Mouse (Mus musculus): Measurements from ENCODE around the gene Vmn1r235.
"Not testable (repeated sequence)": the region's sequence is repeated elsewhere in the genome, so short reads cannot be mapped to it uniquely, and the experiment has no call there.

Vmn1r235 gene

DNA sequence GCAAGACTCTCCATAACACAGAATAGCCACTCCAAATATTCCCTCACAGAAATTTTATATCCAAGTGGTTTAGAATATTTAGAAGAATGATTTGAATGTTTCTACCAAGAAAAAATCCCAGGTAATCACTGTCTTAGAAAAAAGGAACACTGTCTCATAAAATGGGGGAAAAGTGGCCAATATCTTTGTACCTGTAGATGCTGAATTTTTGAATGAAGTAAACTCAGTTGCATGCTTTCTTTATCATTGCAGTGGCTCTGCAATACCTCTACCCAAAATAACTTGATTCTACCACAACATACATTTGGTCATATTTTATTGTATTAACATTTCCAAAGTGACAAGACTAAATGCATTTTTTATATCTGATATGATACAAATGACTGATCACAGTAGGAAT is at the start of gene Vmn1r235:
TSS of gene Vmn1r235 (plus strand) at position 301 of the 400 bp plus-strand sequence.
- no peak for DNase-seq (ENCODE audit: low spot score in 2 of 2)

DNA sequence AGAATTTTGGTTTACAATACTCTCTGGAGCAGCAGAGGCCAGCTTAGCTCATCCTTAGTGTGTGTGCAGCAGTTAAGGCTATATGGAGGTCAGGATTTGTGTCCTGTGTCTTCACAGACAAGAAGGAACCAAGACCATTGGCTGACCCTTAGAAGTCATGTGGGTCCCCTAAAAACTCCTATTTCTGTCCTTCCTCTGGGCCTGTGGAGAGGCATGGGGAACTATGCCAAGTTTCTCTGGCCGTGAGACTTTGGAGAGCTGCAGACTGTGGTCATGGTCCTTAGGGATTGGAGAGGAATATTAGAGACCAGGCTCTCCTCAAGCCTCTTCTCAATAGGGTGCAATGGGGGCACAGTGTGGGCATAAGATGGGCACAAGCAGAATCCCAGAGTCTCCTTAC is 45.1 kb upstream of the Vmn1r235 start:
- not testable (repeated sequence) for DNase-seq (ENCODE audit: low spot score in 2 of 2)

DNA sequence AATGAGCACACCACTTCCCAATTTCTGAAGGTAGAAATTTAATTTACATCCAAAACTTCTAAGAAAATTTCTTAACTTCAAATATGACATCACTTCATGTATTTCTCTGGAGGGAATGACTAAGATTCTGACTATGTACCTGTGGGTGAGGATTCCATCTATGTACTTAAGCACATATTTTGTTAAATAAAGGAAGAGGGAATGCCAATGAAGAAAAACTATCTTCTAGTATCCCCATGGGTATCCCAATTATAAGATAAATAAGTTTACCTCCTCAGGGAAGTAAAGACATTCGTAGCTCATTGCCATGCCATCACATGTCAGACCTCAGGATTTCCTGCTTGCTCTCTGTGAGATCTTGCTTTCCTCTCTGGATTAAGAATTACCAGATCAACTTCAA is 30.4 kb upstream of the Vmn1r235 start, which contains the start of gene Vmn1r234:
TSS of gene Vmn1r234 (plus strand) at position 301 of the 400 bp plus-strand sequence.
- DNase-seq (ENCODE audit: low spot score in 2 of 2) = no peak

DNA sequence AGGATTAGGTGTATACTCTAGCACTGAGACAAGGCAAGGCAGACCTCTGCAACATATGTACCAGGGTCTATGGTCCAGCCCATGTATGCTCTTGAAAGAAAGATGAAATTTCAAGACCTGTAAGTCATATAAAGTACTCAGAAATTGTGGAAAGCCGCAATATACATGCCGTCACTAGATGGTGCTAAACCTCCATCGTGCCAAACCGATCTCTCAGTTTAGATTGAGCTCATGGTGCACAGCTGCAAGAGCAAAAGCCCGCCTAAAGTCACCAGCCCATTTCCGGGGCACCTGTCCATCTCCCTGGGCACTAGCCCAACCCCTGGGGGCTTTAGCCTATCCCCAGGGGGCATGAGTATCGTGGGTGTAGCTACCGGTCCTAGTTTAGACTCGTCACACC is 24.6 kb upstream of the Vmn1r235 start:
- DNase-seq (ENCODE audit: low spot score in 2 of 2) = peak; percentile 38 to 64

DNA sequence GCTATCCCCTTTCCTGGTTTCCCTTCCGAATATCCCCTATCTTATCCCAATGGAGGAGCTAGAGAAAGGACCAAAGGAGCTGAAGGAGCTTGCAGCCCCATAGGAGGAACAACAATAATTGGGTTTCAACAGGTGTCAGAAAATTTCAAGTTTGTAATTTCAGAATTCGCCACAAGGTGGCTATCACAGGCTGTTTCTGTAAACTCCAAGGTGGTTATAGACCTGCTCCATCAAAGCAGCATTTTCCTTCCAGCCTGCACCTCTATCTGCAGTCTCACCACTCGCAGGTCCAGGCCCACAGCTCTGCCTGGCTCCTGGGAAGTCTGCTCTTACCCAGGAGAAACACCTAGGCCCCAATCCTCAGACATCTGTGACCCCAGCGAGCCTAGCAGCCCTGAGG is 15.9 kb downstream of the Vmn1r235 start:
- DNase-seq (ENCODE audit: low spot score in 2 of 2) = peak; percentile 43 to 46

DNA sequence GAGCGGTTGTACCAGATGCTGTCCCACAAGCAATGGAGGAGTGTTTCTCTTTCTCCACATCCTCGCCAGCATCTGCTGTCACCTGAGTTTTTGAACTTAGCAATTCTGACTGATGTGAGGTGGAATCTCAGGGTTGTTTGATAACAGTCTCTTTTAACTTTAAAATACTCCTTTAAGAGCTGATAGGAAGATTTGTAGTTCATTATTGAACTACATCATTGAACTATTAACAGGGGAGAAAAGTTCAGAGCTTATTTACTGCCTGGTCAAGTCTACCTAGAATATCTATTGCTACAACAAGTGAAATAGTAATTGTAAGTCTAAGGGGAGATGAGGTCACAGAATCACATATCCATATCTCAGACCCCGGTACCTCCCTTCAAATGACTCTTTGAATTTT is 26.4 kb downstream of the Vmn1r235 start, which contains the start of gene Vmn1r236:
TSS of gene Vmn1r236 (plus strand) at position 301 of the 400 bp plus-strand sequence.
- DNase-seq (ENCODE audit: low spot score in 2 of 2) = no peak

DNA sequence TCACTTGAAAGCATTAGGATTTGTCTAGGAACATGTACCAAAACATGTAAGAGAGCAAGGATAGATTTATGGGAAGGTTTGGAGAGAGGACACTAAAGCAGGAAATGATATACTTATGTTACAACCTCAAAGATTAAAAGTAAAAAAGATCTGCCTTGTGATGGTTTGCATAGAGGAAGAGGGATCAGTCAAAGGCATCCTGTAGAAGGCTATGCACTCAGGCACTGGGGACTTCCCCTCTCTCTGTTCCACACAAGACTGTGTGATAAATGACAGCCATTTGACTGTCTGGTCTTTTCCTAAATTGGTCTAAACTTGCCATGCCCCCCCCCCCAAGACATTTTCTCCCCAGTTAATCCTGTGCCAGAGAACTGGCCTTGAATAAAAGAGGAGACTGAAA is 28.2 kb downstream of the Vmn1r235 start:
- no peak for DNase-seq (ENCODE audit: low spot score in 2 of 2)

DNA sequence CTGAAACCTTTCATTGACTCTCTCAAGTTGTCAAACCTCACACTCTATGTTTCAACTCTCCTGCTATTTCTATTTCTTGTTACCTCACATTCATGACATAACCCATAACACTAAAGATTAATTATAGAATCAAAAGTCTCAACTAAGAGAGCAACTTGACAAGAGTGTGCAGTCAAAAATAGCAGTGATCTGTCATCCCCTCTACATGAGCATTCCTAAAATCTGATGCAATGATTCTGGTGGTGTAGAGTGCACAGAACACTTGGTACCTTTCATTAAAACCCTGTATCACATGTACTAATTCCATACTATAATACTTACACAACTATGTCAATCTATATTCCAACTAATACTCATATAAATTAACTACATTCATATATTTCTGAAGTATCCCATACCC is 33.5 kb downstream of the Vmn1r235 start:
- no peak for DNase-seq (ENCODE audit: low spot score in 2 of 2)

DNA sequence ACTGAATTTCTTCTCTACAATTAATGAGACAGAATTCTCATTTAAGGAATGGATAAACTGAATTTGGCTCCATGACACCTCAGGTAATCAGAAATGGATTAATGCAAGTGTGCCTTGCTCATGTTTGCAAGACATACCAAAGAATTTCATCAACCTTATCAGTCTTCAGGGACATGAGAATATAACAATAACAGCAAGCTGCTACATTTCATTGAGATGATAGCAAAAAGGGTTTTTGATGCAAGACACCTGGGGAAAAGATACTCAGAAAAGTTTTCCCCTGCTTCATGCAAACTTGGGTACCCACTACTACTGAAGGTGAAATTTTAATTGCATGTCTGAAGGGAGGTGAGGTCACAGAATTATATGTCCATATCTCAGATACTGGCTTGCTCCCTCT is 55.4 kb downstream of the Vmn1r235 start, which contains the start of gene Vmn1r237:
TSS of gene Vmn1r237 (plus strand) at position 301 of the 400 bp plus-strand sequence.
- DNase-seq (ENCODE audit: low spot score in 2 of 2) = no peak
